33 mouse cellular contexts compared by ENCODE assay signal in the genomic region with DNA sequence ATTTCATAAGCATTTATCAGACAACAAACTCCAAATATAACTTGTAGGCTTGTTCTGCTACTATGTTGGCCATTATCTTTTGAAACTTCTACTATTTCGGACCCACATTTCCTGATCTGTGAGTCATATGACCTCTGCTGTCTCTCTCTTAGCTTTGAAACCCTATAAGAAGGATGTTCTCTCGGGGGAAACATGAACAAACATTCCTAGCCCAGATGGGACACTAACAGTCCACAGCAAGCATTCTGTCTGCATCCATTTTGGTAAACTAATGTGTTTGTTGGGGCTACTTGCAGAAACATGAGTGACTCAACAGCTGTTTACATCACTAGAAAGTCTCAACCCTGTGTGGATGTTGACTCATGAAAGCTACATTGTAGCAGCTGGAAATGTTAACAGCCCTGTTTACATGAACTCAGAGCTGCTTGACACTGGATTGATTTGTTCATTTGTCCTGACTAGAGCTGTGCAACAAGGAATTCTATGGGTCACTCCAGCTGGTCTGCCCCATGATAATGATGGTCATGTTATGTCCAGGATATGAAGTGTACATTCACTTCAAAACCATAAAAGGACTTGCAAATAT.
DNase-seq lines count a peak whose midpoint lies in the region; ATAC-seq and TF ChIP-seq lines count a peak whose summit lies in the region.
"Had no signal": no experiment of that assay in that cellular context is flagged by ENCODE, and none has a peak within 500 bp of the region (broad histone marks: within the 10 kb centered on the region; RNA-seq: fewer than 3 reads in every experiment).

No protein-coding gene starts in this region.

- no peak overlapping the region for H3K4me2 ChIP-seq in lung, embryonic 14.5 days
- no peak overlapping the region for H3K4me2 ChIP-seq in stomach, embryonic 16.5 days (ENCODE audit: low read depth, low read length)
- H3K4me2 ChIP-seq in forebrain, embryonic 11.5 days (ENCODE audit: low read depth, low read length, severe bottlenecking) = no peak overlapping the region
- H3K4me2 ChIP-seq: embryonic facial prominence, embryonic 15.5 days; hindbrain, embryonic 15.5 days; limb, embryonic 15.5 days; liver, embryonic 13.5 days; midbrain, embryonic 13.5 days had no signal

- H3K27me3 ChIP-seq in lung, embryonic 14.5 days (ENCODE audit: insufficient read depth, low read length) = no peaks in the 10 kb centered on the region
- H3K27me3 ChIP-seq in stomach, embryonic 16.5 days (ENCODE audit: control insufficient read depth, insufficient read depth, low read length) = no peaks in the 10 kb centered on the region
- H3K27me3 ChIP-seq in forebrain, embryonic 11.5 days (ENCODE audit: control insufficient read depth, insufficient read depth, low read length) = no peaks in the 10 kb centered on the region
- H3K27me3 ChIP-seq: CH12.LX; embryonic facial prominence, embryonic 15.5 days; hindbrain, embryonic 15.5 days; limb, embryonic 15.5 days; liver, embryonic 13.5 days; midbrain, embryonic 13.5 days had no signal

- DNase-seq in lung, embryonic 14.5 days = peak; percentile 78
- no peak for DNase-seq in lung, postnatal 25 days (ENCODE audit: low spot score)
- DNase-seq in 3T3-L1 (ENCODE audit: low read depth, low spot score) (peak; percentile 86), adipocyte (ENCODE audit: low spot score) (peak; percentile 19)
- no peak for DNase-seq in forebrain, embryonic 11.5 days (ENCODE audit: low spot score)
- DNase-seq in gastrocnemius, postnatal 36 days = no peak
- DNase-seq: adrenal gland, adult 8-10 months; B cell, adult 2 months; cerebellum, adult 8-10 months; cerebellum, postnatal 25 days; gastrocnemius, adult 2 months; heart, postnatal 14 days; kidney, adult 8-10 months; kidney, postnatal 10 days; layer of hippocampus, adult 9-11 months; liver, embryonic 13.5 days; retina, postnatal 1 day; right cerebral cortex, postnatal 25 days; thymus, adult 2 months; thymus, postnatal 36 days had no signal

- no peak overlapping the region for H3K9ac ChIP-seq in lung, embryonic 14.5 days
- H3K9ac ChIP-seq in stomach, embryonic 16.5 days (ENCODE audit: low read length) = no peak overlapping the region
- no peak overlapping the region for H3K9ac ChIP-seq in forebrain, embryonic 11.5 days (ENCODE audit: low read length)
- H3K9ac ChIP-seq: embryonic facial prominence, embryonic 15.5 days; hindbrain, embryonic 15.5 days; limb, embryonic 15.5 days; liver, embryonic 13.5 days; midbrain, embryonic 13.5 days had no signal

- H3K4me3 ChIP-seq in lung, embryonic 14.5 days (ENCODE audit: low read depth, low read length) = no peak overlapping the region
- H3K4me3 ChIP-seq in stomach, embryonic 16.5 days (replicated peaks; ENCODE audit: low read length) = no peak overlapping the region
- no peak overlapping the region for H3K4me3 ChIP-seq in forebrain, embryonic 11.5 days (ENCODE audit: low read depth, low read length)
- H3K4me3 ChIP-seq: embryonic facial prominence, embryonic 10.5 days; embryonic facial prominence, embryonic 15.5 days; gastrocnemius, adult 2 months; hindbrain, embryonic 10.5 days; hindbrain, embryonic 15.5 days; limb, embryonic 10.5 days; limb, embryonic 15.5 days; liver, embryonic 13.5 days; midbrain, embryonic 13.5 days had no signal

- H3K36me3 ChIP-seq in lung, embryonic 14.5 days (ENCODE audit: insufficient read depth) = no peaks in the 10 kb centered on the region
- H3K36me3 ChIP-seq in stomach, embryonic 16.5 days (ENCODE audit: control insufficient read depth, insufficient read depth, low read length) = no peaks in the 10 kb centered on the region
- no peaks in the 10 kb centered on the region for H3K36me3 ChIP-seq in forebrain, embryonic 11.5 days (ENCODE audit: control insufficient read depth, insufficient read depth, low read length)
- H3K36me3 ChIP-seq: embryonic facial prominence, embryonic 10.5 days; embryonic facial prominence, embryonic 15.5 days; hindbrain, embryonic 10.5 days; hindbrain, embryonic 15.5 days; limb, embryonic 10.5 days; limb, embryonic 15.5 days; liver, embryonic 13.5 days; midbrain, embryonic 13.5 days had no signal

- WGBS in lung, embryonic 14.5 days = 29% methylated on average over 2 of the region's 2 CpGs
- WGBS in stomach, embryonic 16.5 days = 51% methylated on average over 2 of the region's 2 CpGs
- 79% methylated on average over 2 of the region's 2 CpGs for WGBS in forebrain, embryonic 11.5 days

- no peak for TF ChIP-seq CTCF in lung, embryonic 14.5 days (IDR thresholded peaks at IDR 0.05; ENCODE audit: low read depth)

- peak; percentile 92 for ATAC-seq in lung, embryonic 14.5 days (ENCODE audit: insufficient read depth)
- peak; percentile 56; the same call in 1 of the 2 replicates for ATAC-seq in stomach, embryonic 16.5 days (ENCODE audit: insufficient read depth, low FRiP score)
- ATAC-seq in forebrain, embryonic 11.5 days (replicated peaks; ENCODE audit: low FRiP score) = no peak
- ATAC-seq: activated CD4-positive, CD25-positive, alpha-beta regulatory T cell, adult 4 months; forebrain, embryonic 14.5 days; inflammation-experienced regulatory T-cells, adult 6 months; midbrain, embryonic 13.5 days had no signal

- H3K9me3 ChIP-seq in lung, embryonic 14.5 days (ENCODE audit: low read depth, low read length) = no peaks in the 10 kb centered on the region
- no peaks in the 10 kb centered on the region for H3K9me3 ChIP-seq in stomach, embryonic 16.5 days (replicated peaks; ENCODE audit: control insufficient read depth, low read length)
- H3K9me3 ChIP-seq in forebrain, embryonic 11.5 days (ENCODE audit: control insufficient read depth, low read length) = no peaks in the 10 kb centered on the region
- H3K9me3 ChIP-seq: embryonic facial prominence, embryonic 10.5 days; embryonic facial prominence, embryonic 15.5 days; hindbrain, embryonic 10.5 days; hindbrain, embryonic 15.5 days; limb, embryonic 10.5 days; limb, embryonic 15.5 days; liver, embryonic 13.5 days; midbrain, embryonic 13.5 days had no signal

- intact Hi-C loops in gastrocnemius, postnatal 36 days (cut with DNase I) = no loop called here

- 0 out of 2 replicates have a peak, but pooled peaks cover 3% of the 10 kb centered on the region for H3K4me1 ChIP-seq in lung, embryonic 14.5 days (ENCODE audit: insufficient read depth)
- no peaks in the 10 kb centered on the region for H3K4me1 ChIP-seq in stomach, embryonic 16.5 days (ENCODE audit: control insufficient read depth, insufficient read depth, low read length)
- H3K4me1 ChIP-seq in forebrain, embryonic 11.5 days (replicated peaks; ENCODE audit: control insufficient read depth, insufficient read depth, low read length) = no peaks in the 10 kb centered on the region
- H3K4me1 ChIP-seq: embryonic facial prominence, embryonic 10.5 days; embryonic facial prominence, embryonic 15.5 days; hindbrain, embryonic 10.5 days; hindbrain, embryonic 15.5 days; limb, embryonic 10.5 days; limb, embryonic 15.5 days; liver, embryonic 13.5 days; midbrain, embryonic 13.5 days had no signal

- no peak overlapping the region for H3K27ac ChIP-seq in lung, embryonic 14.5 days (ENCODE audit: low read depth)
- H3K27ac ChIP-seq in stomach, embryonic 16.5 days (ENCODE audit: low read length) = no peak overlapping the region
- H3K27ac ChIP-seq in forebrain, embryonic 11.5 days (ENCODE audit: low read depth, low read length) = no peak overlapping the region
- H3K27ac ChIP-seq: embryonic facial prominence, embryonic 10.5 days; embryonic facial prominence, embryonic 15.5 days; gastrocnemius, adult 2 months; hindbrain, embryonic 10.5 days; hindbrain, embryonic 15.5 days; limb, embryonic 10.5 days; limb, embryonic 15.5 days; liver, embryonic 13.5 days; macrophage; midbrain, embryonic 13.5 days had no signal

Comparison
In these comparisons a context has a peak if more than half of its experiments do, and no peak if none do; other contexts are left out.
1. DNase-seq: peak in lung, embryonic 14.5 days (single experiment), 3T3-L1 (single experiment) and adipocyte (single experiment); none in lung, postnatal 25 days (single experiment), forebrain, embryonic 11.5 days (single experiment) and gastrocnemius, postnatal 36 days (0 of 2).